Mouse (Mus musculus): ENCODE measurements around the gene Psg20.
"Not testable (repeated sequence)": the region's sequence is repeated elsewhere in the genome, so short reads cannot be mapped to it uniquely, and the experiment has no call there.

- not testable (repeated sequence) for TF ChIP-seq GATA1 (IDR thresholded peaks at IDR 0.05; ENCODE audit: borderline replicate concordance, low read length); FLI1 (IDR thresholded peaks at IDR 0.05; ENCODE audit: low read length)
These were observed 39.9 kb upstream of the Psg20 start for GRCm38 (mm10) chr7:18725931-18726330.
